Mouse (Mus musculus) intestine, embryonic 15.5 days (tissue): Measurements from ENCODE around the gene Olfr303. TPM values are rescaled to one million over a fixed set of nuclear protein-coding genes. Genes with fewer than 3 reads are reported as not detected.
"Not testable (repeated sequence)": the region's sequence is repeated elsewhere in the genome, so short reads cannot be mapped to it uniquely, and the experiment has no call there.

Experiments used
- ATAC-seq: fragments of 200-750 bp; cut with Nextera tagmentation; 2 replicates; pipeline ENCODE4 v1.8.0; 2017; ENCODE audit warnings: moderate TSS enrichment, moderate library complexity
- H3K27ac ChIP-seq: fragments of 300-500 bp; sonication (generic); 2 replicates; pipeline ENCODE4 v1.5.1; 2015; ENCODE audit warnings: mild to moderate bottlenecking, inconsistent platforms
- H3K27me3 ChIP-seq: fragments of 300-500 bp; sonication (generic); replicated peaks from 2 replicates; pipeline ENCODE4 v1.6.1; 2015; ENCODE audit warnings: inconsistent platforms
- H3K36me3 ChIP-seq: fragments of 300-500 bp; sonication (generic); 2 replicates; pipeline ENCODE4 v1.6.1; 2015; ENCODE audit warnings: inconsistent platforms
- H3K4me1 ChIP-seq: fragments of 300-500 bp; sonication (generic); replicated peaks from 2 replicates; pipeline ENCODE4 v1.6.1; 2015; ENCODE audit warnings: inconsistent platforms
- H3K4me2 ChIP-seq: fragments of 300-500 bp; sonication (generic); replicated peaks from 2 replicates; pipeline ENCODE4 v1.6.1; 2015; ENCODE audit warnings: mild to moderate bottlenecking, inconsistent platforms
- H3K4me3 ChIP-seq: fragments of 300-500 bp; sonication (generic); replicated peaks from 2 replicates; pipeline ENCODE4 v1.5.1; 2015; ENCODE audit warnings: inconsistent platforms
- H3K9ac ChIP-seq: fragments of 300-500 bp; sonication (generic); 2 replicates; pipeline ENCODE4 v1.6.1; 2015; ENCODE audit warnings: inconsistent platforms
- H3K9me3 ChIP-seq: fragments of 300-500 bp; sonication (generic); 2 replicates; pipeline ENCODE4 v1.6.1; 2016; ENCODE audit warnings: inconsistent platforms
- WGBS: fragments of 180-500 bp; shearing (Covaris S2); methylation state at CpG from one replicate; pipeline ENCODE4 v1.1.7; 2015; 5-methylcytosine and 5-hydroxymethylcytosine counted together
- polyA plus RNA-seq: library from polyadenylated mRNA; unstranded; fragments of >200 nt; fragmentation: Nextera tagmentation; extraction: Ambion mirVana; gene quantifications from 2 replicates; pipeline ENCODE4 v1.2.1, GENCODE M21; 2015

Gene Olfr303
- not detected in 2 replicates for polyA plus RNA-seq

DNA sequence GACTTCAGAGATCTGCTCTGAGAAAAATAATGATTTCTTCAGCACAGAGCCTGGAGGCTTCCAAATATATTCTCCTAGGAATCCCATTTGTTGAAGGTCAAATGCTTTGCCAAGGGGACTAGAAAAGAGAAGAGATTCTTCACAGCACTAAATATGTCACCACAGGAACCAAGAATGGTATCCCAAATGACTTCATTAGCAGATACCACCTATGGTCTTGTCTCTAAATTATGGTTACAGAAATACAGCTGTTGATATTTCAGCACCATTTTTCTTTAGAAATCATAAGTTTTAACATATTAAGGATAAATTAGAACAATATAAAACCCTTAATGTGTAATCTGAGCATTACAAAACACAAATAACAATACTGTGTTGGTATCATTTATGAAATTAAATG lies at the start of gene Olfr303:
Olfr303 (minus strand) TSS at position 101 of the 400 bp plus-strand sequence.
- Histone ChIP-seq H3K9me3 (no peaks in the 10 kb centered on the region), H3K9ac (no peak within 1 kb of the TSS), H3K4me2 (no peak within 1 kb of the TSS), H3K27me3 (no peaks in the 10 kb centered on the region), H3K4me1 (no peaks in the 10 kb centered on the region), H3K4me3 (no peak within 1 kb of the TSS), H3K27ac (no peak within 1 kb of the TSS), H3K36me3 (no peaks in the 10 kb centered on the region)
- ATAC-seq = no peak

GRCm38 (mm10) chr7:86403546-86403945 lies 6.0 kb upstream of the Olfr303 start, which contains the start of gene Olfr301:
Gene Olfr301 (plus strand): TSS chr7:86403846.
- no peak within 1 kb of the TSS for H3K9ac ChIP-seq
- H3K27ac ChIP-seq = no peak within 1 kb of the TSS
- ATAC-seq = no peak
- H3K36me3 ChIP-seq = no peaks in the 10 kb centered on the region
- no peaks in the 10 kb centered on the region for H3K9me3 ChIP-seq
- H3K4me3 ChIP-seq = no peak within 1 kb of the TSS
- H3K4me1 ChIP-seq = no peaks in the 10 kb centered on the region
- WGBS = 85% methylated on average over 2 of the region's 2 CpGs
- H3K4me2 ChIP-seq = no peak within 1 kb of the TSS
- no peaks in the 10 kb centered on the region for H3K27me3 ChIP-seq

DNA sequence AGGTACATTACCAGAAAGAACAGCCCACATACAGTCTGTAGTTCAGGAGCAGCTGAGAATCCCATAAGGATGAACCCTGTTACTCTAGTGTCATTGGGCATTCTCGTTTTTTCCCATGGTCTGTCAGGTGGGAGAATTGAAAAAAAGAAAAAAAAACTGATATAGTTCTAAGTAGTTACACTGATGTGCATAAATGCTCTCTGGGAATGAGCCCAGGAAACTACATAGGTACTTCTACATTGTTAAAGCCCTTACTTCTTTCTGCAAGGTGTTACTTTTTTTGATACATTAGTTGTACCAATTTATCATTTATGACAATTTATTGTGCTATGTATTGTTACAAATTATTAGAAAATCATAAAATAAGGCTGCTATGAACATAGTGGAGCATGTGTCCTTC lies 11.0 kb downstream of the Olfr303 start, which contains the start of gene Olfr304:
Olfr304 (minus strand) TSS at position 101 of the 400 bp plus-strand sequence.
- no peaks in the 10 kb centered on the region for H3K9me3 ChIP-seq
- H3K9ac ChIP-seq = no peak within 1 kb of the TSS
- H3K27me3 ChIP-seq = no peaks in the 10 kb centered on the region
- no peaks in the 10 kb centered on the region for H3K4me1 ChIP-seq
- H3K36me3 ChIP-seq = no peaks in the 10 kb centered on the region
- H3K27ac ChIP-seq = no peak within 1 kb of the TSS
- no peak within 1 kb of the TSS for H3K4me3 ChIP-seq
- WGBS = 59% methylated on average over 1 of the region's 1 CpGs
- ATAC-seq = no peak
- H3K4me2 ChIP-seq = no peak within 1 kb of the TSS

GRCm38 (mm10) chr7:86385769-86386168 lies 11.8 kb downstream of the Olfr303 start:
- WGBS = 52% methylated on average over 3 of the region's 3 CpGs
- Histone ChIP-seq H3K27me3 (no peaks in the 10 kb centered on the region), H3K36me3 (no peaks in the 10 kb centered on the region), H3K9me3 (no peaks in the 10 kb centered on the region), H3K4me3 (no peak overlapping the region), H3K9ac (no peak overlapping the region), H3K4me2 (no peak overlapping the region), H3K4me1 (no peaks in the 10 kb centered on the region), H3K27ac (no peak overlapping the region)
- no peak for ATAC-seq

DNA sequence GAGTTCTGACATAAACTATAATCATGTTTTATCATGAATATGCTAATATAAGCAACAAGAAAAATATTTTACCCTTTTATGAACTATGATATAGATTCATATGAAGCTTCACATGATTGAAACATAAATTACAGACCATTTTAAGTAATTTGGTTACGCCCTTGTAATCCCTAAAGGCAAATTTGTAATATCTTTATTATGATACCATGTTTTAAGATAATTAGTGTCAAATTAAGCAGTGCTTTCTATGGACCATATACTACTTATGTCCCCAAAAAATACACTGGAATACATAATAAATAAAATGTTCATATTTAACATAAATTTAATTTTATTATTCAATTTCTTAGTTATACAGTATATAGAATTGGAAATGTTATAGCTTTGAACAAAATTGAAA lies 30.8 kb downstream of the Olfr303 start, which contains the start of gene Olfr305:
Olfr305 (minus strand) TSS at position 101 of the 400 bp plus-strand sequence.
- ATAC-seq = no peak
- H3K27me3 ChIP-seq = no peaks in the 10 kb centered on the region
- no peaks in the 10 kb centered on the region for H3K36me3 ChIP-seq
- H3K4me1 ChIP-seq = no peaks in the 10 kb centered on the region
- no peaks in the 10 kb centered on the region for H3K9me3 ChIP-seq
- no peak within 1 kb of the TSS for H3K9ac ChIP-seq
- no peak within 1 kb of the TSS for H3K4me2 ChIP-seq
- no peak within 1 kb of the TSS for H3K4me3 ChIP-seq
- 83% methylated on average over 1 of the region's 1 CpGs for WGBS
- no peak within 1 kb of the TSS for H3K27ac ChIP-seq

- H3K4me3 ChIP-seq, H3K9ac ChIP-seq, H3K36me3 ChIP-seq, H3K4me1 ChIP-seq, H3K4me2 ChIP-seq, H3K27me3 ChIP-seq, ATAC-seq, H3K9me3 ChIP-seq, H3K27ac ChIP-seq: not testable (repeated sequence)
- WGBS = 88% methylated on average over 9 of the region's 9 CpGs
Observed at GRCm38 (mm10) chr7:86346296-86346695, 51.3 kb downstream of the Olfr303 start.

GRCm38 (mm10) chr7:86344253-86344652 lies 53.3 kb downstream of the Olfr303 start:
- 72% methylated on average over 3 of the region's 3 CpGs for WGBS
- Histone ChIP-seq H3K27me3 (no peaks in the 10 kb centered on the region), H3K9ac (no peak overlapping the region), H3K4me1 (no peaks in the 10 kb centered on the region), H3K27ac (no peak overlapping the region), H3K9me3 (no peaks in the 10 kb centered on the region), H3K36me3 (no peaks in the 10 kb centered on the region), H3K4me3 (no peak overlapping the region), H3K4me2 (no peak overlapping the region)
- no peak for ATAC-seq

- ATAC-seq = no peak
- Histone ChIP-seq H3K9ac (no peak overlapping the region), H3K36me3 (no peaks in the 10 kb centered on the region), H3K27me3 (no peaks in the 10 kb centered on the region), H3K4me3 (no peak overlapping the region), H3K4me2 (no peak overlapping the region), H3K4me1 (no peaks in the 10 kb centered on the region), H3K27ac (no peak overlapping the region), H3K9me3 (no peaks in the 10 kb centered on the region)
- 72% methylated on average over 14 of the region's 14 CpGs for WGBS
Observed at GRCm38 (mm10) chr7:86342881-86343565, 54.6 kb downstream of the Olfr303 start.

Other genes starting within 250 kb of the Olfr303 start
- gene Vmn2r75, start 226.0 kb downstream of the Olfr303 start, polyA plus RNA-seq = not detected in 2 replicates
- gene Vmn2r76, start 151.5 kb downstream of the Olfr303 start, polyA plus RNA-seq = not detected in 2 replicates
- gene Olfr310, start 120.6 kb downstream of the Olfr303 start, polyA plus RNA-seq = not detected in 2 replicates
- not detected in 2 replicates for gene Olfr309, start 84.1 kb downstream of the Olfr303 start, polyA plus RNA-seq
- not detected in 2 replicates for gene Olfr308, start 72.2 kb downstream of the Olfr303 start, polyA plus RNA-seq
- gene Olfr307, start 60.2 kb downstream of the Olfr303 start, polyA plus RNA-seq = not detected in 2 replicates
- gene Olfr305, start 30.9 kb downstream of the Olfr303 start, polyA plus RNA-seq = not detected in 2 replicates
- gene Olfr304, start 11.1 kb downstream of the Olfr303 start, polyA plus RNA-seq = not detected in 2 replicates
- gene Olfr301, start 6.1 kb upstream of the Olfr303 start, polyA plus RNA-seq = not detected in 2 replicates
- not detected in 2 replicates for gene Olfr299, start 62.1 kb upstream of the Olfr303 start, polyA plus RNA-seq
- gene Olfr298, start 94.7 kb upstream of the Olfr303 start, polyA plus RNA-seq = not detected in 2 replicates
- gene Olfr297, start 122.2 kb upstream of the Olfr303 start, polyA plus RNA-seq = not detected in 2 replicates
- gene Olfr295, start 186.1 kb upstream of the Olfr303 start, polyA plus RNA-seq = not detected in 2 replicates
- not detected in 2 replicates for gene Olfr294, start 218.9 kb upstream of the Olfr303 start, polyA plus RNA-seq